Comparison of ENCODE assay signal across 9 mouse cellular contexts in the genomic region with DNA sequence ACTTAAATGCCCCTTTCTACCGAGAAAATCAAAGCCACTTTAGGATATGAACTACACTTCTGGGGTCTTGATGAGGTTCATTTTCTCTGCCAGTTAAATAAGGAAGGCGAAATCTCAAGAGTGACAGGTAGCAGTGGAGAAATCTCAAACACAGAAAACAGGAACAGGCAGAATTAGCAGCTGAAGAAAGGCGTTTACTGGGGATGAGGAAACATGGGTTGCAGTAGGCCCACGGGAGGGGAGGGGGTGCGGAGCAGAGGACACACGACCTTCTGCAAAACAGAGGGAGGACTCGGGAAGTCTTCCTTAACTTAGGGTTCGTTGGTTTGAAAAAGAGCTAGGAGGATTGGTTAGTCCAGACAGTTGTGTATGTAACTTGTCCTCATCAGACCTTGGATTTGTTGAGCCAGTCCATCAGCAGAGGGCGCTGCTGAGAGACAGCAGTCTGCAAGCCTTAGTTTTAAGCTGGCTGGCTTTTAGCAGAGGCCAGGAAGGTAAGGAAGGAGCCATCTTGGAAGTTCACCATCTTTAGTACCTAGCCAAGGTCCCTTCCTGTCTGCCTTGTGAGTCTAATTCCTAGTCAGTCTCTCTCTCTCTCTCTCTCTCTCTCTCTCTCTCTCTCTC.
A peak's percentile ranks its signal among the peaks of the same experiment; 100 is the strongest.
DNase-seq lines count a peak whose midpoint lies in the region; TF ChIP-seq lines count a peak whose summit lies in the region.
"Had no signal": no experiment of that assay in that cellular context is flagged by ENCODE, and none has a peak within 500 bp of the region (broad histone marks: within the 10 kb centered on the region; RNA-seq: fewer than 3 reads in every experiment).

No protein-coding gene starts in this region.

- peak; percentile 67 for TF ChIP-seq CTCF in left cerebral cortex, adult 2 months (IDR thresholded peaks at IDR 0.05)

- intact Hi-C loops in left cerebral cortex, adult 2 months (cut with DNase I) = no loop called here
- intact Hi-C loops in left cerebral cortex, postnatal 14 days (cut with DNase I) = no loop called here

- DNase-seq in left cerebral cortex, adult 2 months (ENCODE audit: extremely low spot score in 1 of 2, low spot score in 2 of 2) = peak; percentile 28 to 53
- no peak for DNase-seq in left cerebral cortex, adult 8-10 months (ENCODE audit: low spot score in 2 of 2)
- peak; percentile 81 for DNase-seq in NIH3T3 (ENCODE audit: low read depth)
- peak; percentile 9 for DNase-seq in c-Kit-negative CD71-positive TER-119-positive erythroid progenitor cells, embryonic 14.5 days (ENCODE audit: low read depth, low spot score)
- peak; percentile 42 to 61 for DNase-seq in frontal cortex, postnatal 36 days (ENCODE audit: low spot score in 2 of 2)
- DNase-seq in left cerebral cortex, postnatal 14 days (ENCODE audit: low spot score in 2 of 2) = peak; percentile 72 to 75
- peak; percentile 75 for DNase-seq in retina, postnatal 1 day
- DNase-seq in natural killer cell, adult 2 months (ENCODE audit: low spot score in 2 of 2) = no peak

- no peak overlapping the region for H3K4me3 ChIP-seq in left cerebral cortex, adult 2 months
- H3K4me3 ChIP-seq: heart, embryonic 13.5 days had no signal

- no peak overlapping the region for H3K27ac ChIP-seq in left cerebral cortex, adult 2 months
- H3K27ac ChIP-seq: heart, embryonic 13.5 days had no signal

Comparison
In these comparisons a context has a peak if more than half of its experiments do, and no peak if none do; other contexts are left out.
1. DNase-seq: peak in left cerebral cortex, adult 2 months (2 of 2), NIH3T3 (single experiment), c-Kit-negative CD71-positive TER-119-positive erythroid progenitor cells, embryonic 14.5 days (single experiment), frontal cortex, postnatal 36 days (2 of 2), left cerebral cortex, postnatal 14 days (2 of 2) and retina, postnatal 1 day (single experiment); none in left cerebral cortex, adult 8-10 months (0 of 2) and natural killer cell, adult 2 months (0 of 2).